Mouse (Mus musculus): ENCODE measurements around the gene Gsx2.

GRCm38 (mm10) chr5:75083061-75083460 is 7.7 kb downstream of the Gsx2 start:
- TF ChIP-seq GATA1 (IDR thresholded peaks at IDR 0.05; ENCODE audit: low read length) (no peak), TAL1 (IDR thresholded peaks at IDR 0.05; ENCODE audit: low read length) (no peak)

Data from erythroblast, embryonic 14.5 days (primary cell).